Mouse (Mus musculus) T-cell, adult 2 months (primary cell): ENCODE data around the gene Rassf1.
A peak's percentile ranks its signal among the peaks of the same experiment; 100 is the strongest.

ENCODE experiments used
- DNase-seq: peaks from one replicate; pipeline ENCODE4 v3.0.0; 2022; ENCODE audit warnings: low spot score

The Rassf1 gene

GRCm38 (mm10) chr9:107551117-107551889 lies at the start of gene Rassf1:
Gene Rassf1 (plus strand): TSS chr9:107551555.
- DNase-seq: peak; percentile 91

GRCm38 (mm10) chr9:107502131-107502846 lies 49.1 kb upstream of the Rassf1 start:
- DNase-seq: no peak

- no peak for DNase-seq
Observed at GRCm38 (mm10) chr9:107504662-107505537, 46.5 kb upstream of the Rassf1 start.

DNA sequence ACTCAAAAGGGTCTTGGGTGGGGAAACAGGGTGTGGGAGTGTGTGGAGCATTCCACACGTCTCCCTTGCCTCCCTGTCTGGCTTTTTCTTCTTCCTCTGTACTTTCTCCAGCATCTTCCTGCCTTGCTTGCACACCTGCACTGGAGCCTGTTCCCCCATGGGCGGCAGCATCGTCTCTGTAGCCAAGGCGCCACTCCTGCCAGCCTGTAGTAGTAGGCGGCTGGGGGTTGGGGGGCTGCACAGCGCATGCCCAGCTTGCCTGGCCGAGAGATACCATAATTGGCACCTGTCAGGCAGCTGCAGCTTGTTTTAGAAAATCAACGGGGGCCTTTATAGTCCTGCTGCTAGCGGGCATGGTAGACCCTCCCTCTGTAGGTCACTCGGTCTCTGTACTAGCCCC lies 43.1 kb upstream of the Rassf1 start:
- DNase-seq: no peak

- no peak for DNase-seq
Observed at GRCm38 (mm10) chr9:107510384-107511100, 40.8 kb upstream of the Rassf1 start.

- DNase-seq: no peak
Observed at GRCm38 (mm10) chr9:107511436-107511835, 39.9 kb upstream of the Rassf1 start.

GRCm38 (mm10) chr9:107512326-107512725 lies 39.0 kb upstream of the Rassf1 start:
- DNase-seq: no peak

GRCm38 (mm10) chr9:107514303-107514955 lies 36.9 kb upstream of the Rassf1 start:
- peak; percentile 73 for DNase-seq

DNA sequence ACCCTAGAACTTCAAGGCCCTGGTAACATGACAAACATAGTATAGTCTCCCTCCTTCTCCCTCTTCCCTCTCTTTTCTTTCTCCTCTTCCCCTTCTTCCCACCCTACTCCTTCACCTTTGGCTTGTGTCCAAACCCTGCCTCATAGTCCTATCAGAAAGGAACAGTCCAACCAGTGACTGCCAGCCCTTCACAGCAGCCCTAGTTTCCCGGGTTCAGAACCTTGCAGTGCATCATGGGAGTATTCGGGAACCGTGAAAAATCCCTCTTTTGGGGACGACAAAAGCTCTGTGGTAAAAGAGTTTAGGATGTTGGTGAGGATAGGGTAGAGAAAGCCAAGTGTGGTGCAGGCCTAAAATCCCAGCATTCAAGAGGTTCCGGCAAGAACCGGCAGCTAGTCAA lies 31.0 kb upstream of the Rassf1 start:
- DNase-seq: no peak

DNA sequence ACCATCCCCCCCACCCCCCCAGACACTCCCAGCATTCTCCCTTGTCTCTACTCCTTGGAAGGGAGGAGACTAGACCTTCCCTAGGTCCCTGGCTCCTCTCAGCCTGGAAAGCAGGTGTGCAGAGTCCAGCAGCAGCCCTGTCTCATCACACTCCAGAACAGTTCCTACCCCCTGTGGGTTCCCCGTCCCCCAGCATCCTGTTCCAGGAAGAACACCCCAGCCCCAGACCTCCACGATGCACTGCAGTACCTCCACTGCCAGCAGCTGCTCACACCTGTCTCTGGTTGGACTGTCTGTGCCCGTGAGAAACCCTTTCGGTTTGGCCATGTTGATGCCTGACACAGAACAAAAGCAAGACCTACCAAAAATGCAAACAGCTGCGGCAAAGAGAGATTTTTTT lies 30.2 kb upstream of the Rassf1 start:
- peak; percentile 38 for DNase-seq

DNA sequence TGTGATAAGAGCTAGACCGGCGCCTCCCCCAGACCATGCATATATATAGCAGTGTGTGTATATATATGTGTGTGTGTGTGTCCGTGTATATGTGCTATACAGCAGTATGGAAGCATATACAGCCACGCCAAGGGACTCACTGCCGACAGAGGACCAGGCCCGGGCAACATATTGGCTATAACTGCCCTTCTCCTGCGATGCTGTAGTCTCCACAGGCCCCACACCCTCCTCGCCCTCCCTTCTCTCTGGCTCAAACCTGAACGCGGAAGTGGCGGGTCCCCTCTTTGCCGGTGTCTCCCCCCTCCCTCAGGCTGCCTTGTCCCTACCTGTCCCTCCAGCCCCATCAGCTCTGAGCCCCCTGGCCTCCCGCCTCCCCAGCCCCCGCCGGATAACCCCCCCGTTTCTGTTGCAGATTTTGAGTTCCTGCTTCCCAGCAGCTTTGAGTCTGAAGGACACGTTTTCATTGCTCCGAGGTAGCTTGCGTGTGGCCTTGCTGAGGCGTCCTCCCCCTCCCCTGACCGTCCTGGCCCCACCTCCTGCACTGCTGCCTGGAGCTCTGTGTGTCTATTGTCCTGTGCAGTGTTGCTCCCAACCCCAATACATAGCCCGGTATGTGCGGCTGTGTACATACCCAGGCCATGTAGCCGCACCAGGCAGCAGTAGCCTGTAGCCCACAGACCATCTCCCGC lies 29.5 kb upstream of the Rassf1 start:
- peak; percentile 30 for DNase-seq

DNA sequence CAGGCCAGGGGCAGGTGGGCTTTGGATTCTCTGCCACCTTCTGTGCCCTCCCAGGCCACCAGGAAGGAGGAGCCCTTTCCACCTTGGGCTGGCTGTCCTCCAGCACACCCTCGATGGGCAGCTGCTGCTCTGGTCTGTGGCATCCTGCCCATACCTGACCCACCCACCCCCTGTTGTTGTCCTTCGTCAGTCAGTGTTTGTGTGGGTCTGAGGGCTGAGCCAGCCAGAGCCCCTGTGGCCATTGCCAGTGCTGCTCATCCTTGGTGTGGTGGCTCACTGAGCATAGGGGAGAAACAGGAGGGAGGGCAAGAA lies 29.0 kb upstream of the Rassf1 start:
- DNase-seq: no peak

DNA sequence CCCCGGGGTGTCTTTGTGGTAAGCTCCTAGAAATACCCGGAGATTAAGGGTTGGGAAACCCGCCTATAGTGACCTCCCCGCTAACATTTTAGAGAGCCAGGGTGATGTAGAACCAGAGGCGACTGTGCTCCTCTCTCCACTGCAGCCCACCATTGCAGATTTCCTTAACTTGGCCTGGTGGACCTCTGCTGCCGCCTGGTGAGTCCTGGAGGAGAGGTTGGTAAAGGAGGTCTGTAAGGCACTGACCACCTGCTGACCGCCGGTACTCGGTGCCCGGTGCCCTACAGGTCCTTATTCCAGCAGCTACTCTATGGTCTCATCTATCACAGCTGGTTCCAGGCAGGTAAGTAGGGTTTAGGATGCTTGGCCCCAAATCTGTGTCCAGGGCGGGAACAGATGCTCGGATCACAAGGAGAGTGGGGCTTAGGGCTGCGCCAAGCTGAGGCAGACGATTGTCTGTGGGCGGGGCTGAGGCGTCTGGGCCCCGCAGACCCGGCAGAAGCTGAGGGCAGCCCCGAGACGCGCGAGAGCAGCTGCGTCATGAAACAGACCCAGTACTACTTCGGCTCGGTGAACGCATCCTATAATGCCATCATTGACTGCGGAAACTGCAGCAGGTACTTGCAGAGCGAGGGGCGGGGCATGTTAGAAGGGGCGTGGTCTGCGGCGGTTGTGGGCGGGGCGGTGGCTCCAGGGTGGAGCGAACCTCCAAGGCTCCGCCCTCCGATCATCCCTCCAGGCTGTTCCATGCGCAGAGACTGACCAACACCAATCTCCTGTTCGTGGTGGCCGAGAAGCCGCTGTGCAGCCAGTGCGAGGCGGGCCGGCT lies 24.9 kb upstream of the Rassf1 start:
- peak; percentile 81 for DNase-seq

DNA sequence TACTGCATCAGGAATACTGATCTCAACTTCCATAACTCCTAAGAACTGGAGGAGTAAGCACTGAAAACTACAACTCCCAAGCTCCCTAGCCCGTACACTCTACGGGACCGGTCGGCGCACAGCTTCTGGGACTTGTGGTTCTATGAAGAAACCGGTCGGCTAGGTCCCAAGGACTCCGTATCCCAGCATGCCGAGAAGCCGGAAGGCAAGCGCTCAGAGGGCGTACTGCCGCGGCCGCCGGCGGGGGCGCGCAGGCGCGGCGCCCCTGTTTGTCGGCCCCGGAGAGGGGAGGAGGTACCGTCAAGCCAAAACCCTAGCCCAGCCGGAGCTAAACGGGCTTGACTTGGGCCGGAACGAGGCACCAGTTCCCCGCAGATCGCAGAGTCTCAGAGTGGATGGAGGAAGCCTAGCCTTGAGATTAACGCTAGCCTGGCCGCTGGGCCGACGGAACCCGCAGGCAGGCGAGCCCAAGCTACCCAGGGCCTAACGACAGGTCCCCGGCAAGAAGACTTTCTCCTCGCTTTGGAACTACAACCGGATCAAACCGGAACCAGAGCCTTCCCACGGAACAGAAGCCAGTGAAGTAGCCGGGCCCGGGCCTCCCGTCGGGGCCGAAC lies 17.5 kb upstream of the Rassf1 start, which contains the start of gene Tmem115:
Gene Tmem115, plus strand, starts transcription at position 155 of the 617 bp plus-strand sequence.
- DNase-seq: peak; percentile 95

DNA sequence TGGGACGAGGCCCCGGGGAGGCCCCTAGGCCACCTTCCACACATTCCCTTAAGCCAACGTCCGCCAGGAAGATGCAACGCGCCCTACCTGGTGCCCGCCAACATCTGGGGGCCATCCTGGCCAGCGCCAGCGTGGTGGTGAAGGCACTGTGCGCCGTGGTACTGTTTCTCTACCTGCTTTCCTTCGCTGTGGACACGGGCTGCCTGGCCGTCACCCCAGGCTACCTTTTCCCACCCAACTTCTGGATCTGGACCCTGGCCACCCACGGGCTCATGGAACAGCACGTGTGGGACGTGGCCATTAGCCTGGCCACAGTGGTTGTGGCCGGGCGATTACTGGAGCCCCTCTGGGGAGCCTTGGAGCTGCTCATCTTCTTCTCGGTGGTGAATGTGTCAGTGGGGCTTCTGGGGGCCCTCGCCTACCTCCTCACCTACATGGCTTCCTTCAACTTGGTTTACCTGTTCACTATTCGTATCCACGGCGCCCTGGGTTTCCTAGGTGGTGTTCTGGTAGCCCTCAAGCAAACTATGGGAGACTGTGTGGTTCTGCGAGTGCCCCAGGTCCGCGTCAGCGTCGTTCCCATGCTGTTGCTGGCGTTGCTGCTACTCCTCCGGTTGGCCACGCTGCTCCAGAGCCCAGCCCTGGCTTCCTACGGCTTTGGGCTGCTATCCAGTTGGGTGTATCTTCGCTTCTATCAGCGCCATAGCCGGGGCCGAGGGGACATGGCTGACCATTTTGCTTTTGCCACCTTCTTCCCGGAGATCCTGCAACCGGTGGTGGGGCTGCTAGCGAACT lies 16.8 kb upstream of the Rassf1 start:
- peak; percentile 17 for DNase-seq

- no peak for DNase-seq
Observed at GRCm38 (mm10) chr9:107538231-107538630, 13.1 kb upstream of the Rassf1 start.

- no peak for DNase-seq
Observed at GRCm38 (mm10) chr9:107538711-107539110, 12.6 kb upstream of the Rassf1 start.

DNA sequence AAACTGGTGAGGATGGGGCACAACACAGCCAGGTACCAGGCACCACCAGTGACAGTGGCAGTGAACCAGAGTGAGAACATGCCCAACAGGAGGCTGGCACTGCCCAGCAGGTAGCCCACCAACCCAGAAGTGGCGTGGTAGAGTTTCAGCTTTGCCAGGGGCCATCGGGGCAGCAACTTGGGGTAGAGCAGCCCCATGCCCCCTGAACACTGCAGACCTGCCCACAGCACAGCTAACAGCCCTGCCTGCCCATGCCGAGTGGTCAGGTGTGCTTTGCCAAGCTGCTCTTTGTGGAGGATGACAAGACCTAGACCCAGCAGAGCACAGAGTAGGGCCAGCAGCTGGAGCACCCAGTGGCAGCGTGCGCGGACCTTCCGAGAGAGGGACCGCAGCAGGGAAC lies 11.4 kb upstream of the Rassf1 start:
- DNase-seq: no peak

GRCm38 (mm10) chr9:107540420-107540819 lies 10.9 kb upstream of the Rassf1 start:
- no peak for DNase-seq
